Mouse (Mus musculus) lung, postnatal 4 days (tissue): Measurements from ENCODE around the gene Arhgef1.
A peak's percentile ranks its signal among the peaks of the same experiment; 100 is the strongest.

Experiments used
- DNase-seq, 2 experiments: peaks; one replicate each; pipeline ENCODE4 v3.0.0; 2021

Gene Arhgef1

GRCm38 (mm10) chr7:24947316-24948048 lies 44.8 kb downstream of the Arhgef1 start:
- peak in 1 of 2 experiments; percentile 11 for DNase-seq

GRCm38 (mm10) chr7:24948774-24949173 lies 46.1 kb downstream of the Arhgef1 start:
- peak in 1 of 2 experiments; percentile 21 for DNase-seq

DNA sequence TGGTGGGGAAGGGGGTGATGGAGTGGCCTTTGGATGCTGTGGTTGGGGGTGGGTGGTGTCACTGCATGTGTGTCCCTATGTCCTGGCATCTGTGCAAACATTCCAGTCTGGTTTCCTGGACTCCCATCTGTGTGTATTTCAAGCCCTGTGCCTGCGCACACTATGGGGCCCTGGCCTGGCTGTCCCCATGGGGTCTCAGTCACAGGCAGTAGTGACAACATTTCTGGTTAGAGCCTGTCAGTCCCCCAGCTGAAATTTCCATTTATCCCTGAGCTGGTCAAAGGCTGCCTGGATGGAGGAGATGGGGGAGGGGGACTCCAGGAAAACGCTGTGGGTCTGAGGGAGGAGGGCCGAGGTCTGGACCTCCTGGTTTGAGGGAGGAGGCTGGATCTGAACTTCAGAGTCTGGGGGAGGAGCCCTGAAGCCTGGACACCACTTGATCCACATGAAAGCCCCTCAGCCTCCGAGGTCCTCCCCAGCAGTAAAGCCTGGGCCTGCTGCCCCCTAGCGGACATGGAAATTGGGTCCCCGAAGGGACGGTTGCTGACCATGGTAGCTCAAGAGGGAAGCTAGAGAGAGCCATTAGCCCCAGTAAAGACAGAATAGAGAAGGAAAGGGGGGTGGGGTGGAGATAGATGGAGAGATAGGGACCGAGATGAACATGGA lies 47.4 kb downstream of the Arhgef1 start:
- DNase-seq, result peak; percentile 67 to 83

DNA sequence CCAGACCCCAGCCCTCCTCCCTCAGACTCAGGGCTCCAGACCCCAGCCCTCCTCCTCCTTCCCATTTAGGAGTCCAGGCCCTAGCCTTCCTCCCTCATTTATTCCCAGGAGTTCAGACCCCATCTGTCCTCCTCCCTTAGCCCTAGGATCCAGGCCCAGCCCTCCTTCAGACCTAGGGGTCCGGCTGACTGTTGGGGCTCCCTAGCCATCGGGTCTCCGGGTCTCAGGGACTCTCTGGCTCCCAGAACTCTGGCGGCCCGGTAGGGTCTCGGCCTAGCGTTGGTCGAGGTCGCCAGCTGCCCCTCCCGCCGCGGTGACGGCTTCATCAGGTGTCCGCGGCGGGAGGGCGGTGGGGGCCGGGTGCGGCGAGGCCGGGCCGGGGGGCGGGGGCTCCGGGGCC lies 51.3 kb downstream of the Arhgef1 start:
- no peak for DNase-seq

DNA sequence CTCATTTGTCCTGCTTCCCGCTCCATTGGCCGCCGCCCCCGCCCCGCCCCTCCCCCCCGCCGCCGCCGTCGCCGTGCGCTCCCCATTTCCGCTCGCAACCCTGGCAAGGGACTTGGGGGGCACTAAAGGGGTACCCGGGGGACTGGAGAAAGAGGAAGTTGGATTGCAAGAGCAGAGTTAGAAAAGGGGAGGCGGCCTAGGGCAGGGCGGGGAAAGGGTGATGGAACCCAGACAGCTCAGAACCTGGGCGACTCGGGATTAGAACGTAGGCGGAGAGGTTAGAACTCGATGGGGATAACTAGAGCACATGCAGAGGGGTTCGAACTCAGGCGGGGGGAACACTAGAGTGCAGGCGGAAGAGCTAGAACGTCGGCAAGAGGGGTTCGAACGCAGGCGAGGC lies 51.7 kb downstream of the Arhgef1 start:
- no peak for DNase-seq

GRCm38 (mm10) chr7:24955226-24955625 lies 52.5 kb downstream of the Arhgef1 start:
- peak in 1 of 2 experiments; percentile 19 for DNase-seq

GRCm38 (mm10) chr7:24964288-24964687 lies 61.6 kb downstream of the Arhgef1 start:
- no peak for DNase-seq

DNA sequence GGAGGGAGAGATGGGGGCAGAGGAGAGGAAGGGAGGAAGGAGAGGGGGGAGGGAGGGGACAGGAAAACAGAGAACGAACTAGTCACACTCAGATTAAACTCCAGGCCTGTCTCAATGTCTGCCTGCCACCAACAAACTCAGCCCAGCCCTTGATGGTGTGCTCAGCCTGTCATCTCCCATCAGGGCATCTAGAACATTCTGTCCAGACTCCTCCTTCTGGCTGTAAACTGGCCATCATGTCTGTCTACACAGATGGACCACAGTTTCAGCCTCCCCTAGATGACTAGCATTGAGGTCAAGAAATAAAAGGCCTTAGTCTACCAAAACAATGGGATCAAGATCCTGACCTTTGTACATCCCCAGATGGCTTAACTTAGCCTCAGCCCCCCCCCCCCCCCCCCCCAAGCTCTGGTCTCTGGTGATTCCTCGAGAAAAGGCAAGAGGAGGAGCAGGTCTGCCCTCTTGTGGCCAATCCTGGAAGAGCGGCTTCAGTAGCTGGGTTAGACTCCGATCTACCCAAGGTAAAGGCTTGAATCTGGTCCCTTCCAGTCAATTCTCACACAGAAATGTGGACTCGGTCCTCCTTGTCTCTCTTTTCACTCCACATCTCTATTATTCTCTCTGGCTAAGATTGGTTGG lies 62.3 kb downstream of the Arhgef1 start:
- DNase-seq, result peak; percentile 77 to 84

DNA sequence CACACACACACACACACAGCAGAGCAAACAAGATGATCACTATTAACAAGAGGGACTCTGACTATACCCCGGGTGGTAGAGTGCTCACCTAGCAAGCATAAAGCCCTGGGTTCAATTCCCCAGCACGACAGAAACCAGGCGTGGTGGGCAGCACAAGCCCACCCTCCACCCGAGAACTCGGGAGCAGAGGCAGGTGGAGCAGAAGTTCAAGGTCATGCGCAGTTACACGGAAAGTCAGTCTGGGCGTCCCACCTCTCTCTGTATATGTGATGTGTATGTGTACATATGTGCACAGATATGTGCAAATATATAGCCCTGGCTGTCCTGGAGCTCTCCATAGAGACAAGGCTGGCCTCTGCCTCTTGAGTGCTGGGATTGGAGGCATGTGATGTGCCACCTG lies 65.3 kb downstream of the Arhgef1 start:
- DNase-seq, result no peak

GRCm38 (mm10) chr7:24968463-24968862 lies 65.8 kb downstream of the Arhgef1 start:
- no peak for DNase-seq

DNA sequence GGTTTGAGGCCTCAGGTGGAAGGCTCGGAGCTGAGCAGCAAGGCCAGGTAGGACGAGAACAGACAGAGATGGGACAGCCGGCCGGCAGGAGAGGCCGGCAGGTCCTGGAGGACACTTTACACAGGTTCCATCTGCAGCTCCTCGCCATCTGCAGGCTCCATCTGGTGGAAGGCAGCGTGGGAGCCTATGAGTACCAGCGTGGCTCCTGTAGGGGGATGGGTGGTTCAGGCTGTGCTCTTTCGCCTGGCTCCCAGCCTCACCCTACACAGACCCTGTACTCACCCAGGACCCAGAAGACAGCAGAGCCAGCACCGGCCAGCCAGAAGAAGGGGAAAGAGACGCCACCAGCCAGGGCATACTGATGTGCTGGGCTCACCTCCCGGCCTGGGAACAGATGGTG lies 67.1 kb downstream of the Arhgef1 start:
- DNase-seq, result no peak

GRCm38 (mm10) chr7:24970341-24970740 lies 67.6 kb downstream of the Arhgef1 start:
- no peak for DNase-seq

DNA sequence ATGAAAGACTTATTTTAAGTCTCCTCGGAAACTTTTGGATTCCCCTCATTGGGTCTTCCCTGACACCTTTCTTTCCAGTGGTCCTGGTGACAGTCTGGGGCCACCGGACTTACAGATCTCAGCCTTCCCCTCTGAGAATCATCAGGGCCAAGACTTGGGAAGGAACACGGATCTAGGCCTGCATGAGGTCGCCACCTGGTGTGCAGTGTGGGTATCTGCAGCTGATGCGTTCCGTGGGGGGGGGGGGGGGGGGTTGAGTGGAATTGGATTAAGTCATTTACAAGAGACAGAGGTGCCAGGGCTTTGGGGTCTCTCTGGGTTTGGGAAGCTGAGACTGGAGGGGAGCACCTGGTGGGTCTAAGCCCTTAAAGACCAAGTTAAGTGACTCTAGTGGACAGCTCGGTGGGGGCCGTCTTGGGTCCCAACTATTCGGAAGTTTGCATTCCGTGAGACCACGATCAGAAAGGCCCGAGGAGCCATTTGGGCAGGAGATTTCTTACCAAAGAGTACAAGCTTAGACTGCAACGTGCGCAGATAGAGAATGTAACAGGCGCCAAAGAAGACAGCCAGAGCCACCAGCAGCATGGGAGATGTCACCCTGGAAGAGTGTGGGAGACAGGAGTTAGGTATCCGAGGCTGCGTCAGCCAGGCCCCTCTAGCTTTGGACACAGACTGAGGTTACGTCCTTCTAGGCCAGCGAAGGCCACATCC lies 68.7 kb downstream of the Arhgef1 start:
- DNase-seq, result peak; percentile 39 to 61

- DNase-seq, result peak; percentile 92 to 93
Measured at GRCm38 (mm10) chr7:24971972-24972893, 69.5 kb downstream of the Arhgef1 start, which contains the start of gene Rabac1. Rabac1 (minus strand) TSS chr7:24972754.

DNA sequence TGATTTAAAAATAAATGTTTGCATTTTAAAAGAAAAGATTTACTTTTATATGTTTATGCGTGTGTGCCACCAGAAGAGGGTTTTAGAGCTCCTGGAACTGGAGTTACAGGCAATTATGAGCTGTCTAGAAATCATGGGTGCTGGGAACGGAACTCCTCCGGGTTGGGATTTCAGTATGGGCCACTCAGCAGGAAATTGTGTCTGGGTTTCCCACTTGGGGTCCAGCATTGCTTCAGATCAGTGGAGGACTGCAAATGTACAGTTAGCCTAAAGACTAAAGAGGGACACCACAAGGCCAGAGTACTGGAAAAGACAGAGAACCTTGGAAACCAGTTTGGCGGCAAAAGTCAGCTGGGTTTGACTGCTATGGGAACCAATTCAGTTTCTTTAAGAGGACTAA lies 70.5 kb downstream of the Arhgef1 start:
- no peak for DNase-seq

DNA sequence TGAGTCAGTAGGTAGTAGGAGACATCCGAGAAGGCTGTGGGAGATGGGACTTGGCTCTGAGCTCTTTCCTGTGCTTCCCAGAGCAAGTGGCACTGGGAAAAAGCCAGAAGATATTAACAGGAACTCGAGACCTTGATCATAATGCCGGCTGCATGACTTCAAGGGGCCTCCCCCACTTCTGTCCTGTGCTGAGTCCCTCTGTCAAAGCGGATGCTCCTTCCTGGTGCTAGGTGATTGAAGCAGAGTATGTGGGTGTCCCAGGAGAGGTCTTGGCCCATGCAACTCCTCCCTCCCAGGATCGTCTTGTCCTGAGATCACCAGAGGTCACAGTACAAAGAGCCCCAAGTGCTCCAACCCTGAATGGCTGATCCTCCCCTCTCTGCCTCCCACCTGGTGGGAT lies 71.2 kb downstream of the Arhgef1 start:
- DNase-seq, result no peak

- DNase-seq, result peak in 1 of 2 experiments; percentile 43
Measured at GRCm38 (mm10) chr7:24974893-24975595, 72.3 kb downstream of the Arhgef1 start.
